Mouse (Mus musculus) limb, embryonic 12.5 days (tissue): ENCODE data around the gene Samd4. TPM values are rescaled to one million over a fixed set of nuclear protein-coding genes. Genes with fewer than 3 reads are reported as not detected.

ENCODE experiments used
- ATAC-seq: fragments of 200-750 bp; cut with Nextera tagmentation; 2 replicates; pipeline ENCODE4 v1.8.0; 2017; ENCODE audit warnings: low read depth, moderate TSS enrichment; ENCODE audit not compliant: insufficient number of reproducible peaks, insufficient read depth, low FRiP score, low TSS enrichment
- H3K27ac ChIP-seq: fragments of 300-500 bp; sonication (generic); 2 replicates; pipeline ENCODE4 v1.5.1; 2016; ENCODE audit warnings: mild to moderate bottlenecking, moderate library complexity
- H3K27me3 ChIP-seq: fragments of 300-500 bp; sonication (generic); 2 replicates; pipeline ENCODE4 v1.6.1; 2016; ENCODE audit warnings: mild to moderate bottlenecking, moderate library complexity
- H3K36me3 ChIP-seq: fragments of 300-500 bp; sonication (generic); 2 replicates; pipeline ENCODE4 v1.6.1; 2016; ENCODE audit warnings: mild to moderate bottlenecking, moderate library complexity
- H3K4me1 ChIP-seq: fragments of 300-500 bp; sonication (generic); replicated peaks from 2 replicates; pipeline ENCODE4 v1.6.1; 2016
- H3K4me2 ChIP-seq: fragments of 300-500 bp; sonication (generic); 2 replicates; pipeline ENCODE4 v1.6.1; 2016; ENCODE audit warnings: mild to moderate bottlenecking, moderate library complexity
- H3K4me3 ChIP-seq: fragments of 300-500 bp; sonication (generic); replicated peaks from 2 replicates; pipeline ENCODE4 v1.5.1; 2016; ENCODE audit warnings: mild to moderate bottlenecking
- H3K9ac ChIP-seq: fragments of 300-500 bp; sonication (generic); replicated peaks from 2 replicates; pipeline ENCODE4 v1.6.1; 2016; ENCODE audit warnings: mild to moderate bottlenecking, moderate library complexity
- H3K9me3 ChIP-seq: fragments of 300-500 bp; sonication (generic); 2 replicates; pipeline ENCODE4 v1.6.1; 2016; ENCODE audit warnings: mild to moderate bottlenecking, moderate library complexity
- WGBS: fragments of 180-500 bp; shearing (Covaris S2); methylation state at CpG from one replicate; pipeline ENCODE4 v1.1.7; 2016; 5-methylcytosine and 5-hydroxymethylcytosine counted together
- polyA plus RNA-seq: library from polyadenylated mRNA; unstranded; fragments of >200 nt; fragmentation: Nextera tagmentation; extraction: Ambion mirVana; gene quantifications from 2 replicates; pipeline ENCODE4 v1.2.1, GENCODE M21; 2016

Samd4 gene
- polyA plus RNA-seq, 1 experiment from 2014 or later = 6.8 TPM

DNA sequence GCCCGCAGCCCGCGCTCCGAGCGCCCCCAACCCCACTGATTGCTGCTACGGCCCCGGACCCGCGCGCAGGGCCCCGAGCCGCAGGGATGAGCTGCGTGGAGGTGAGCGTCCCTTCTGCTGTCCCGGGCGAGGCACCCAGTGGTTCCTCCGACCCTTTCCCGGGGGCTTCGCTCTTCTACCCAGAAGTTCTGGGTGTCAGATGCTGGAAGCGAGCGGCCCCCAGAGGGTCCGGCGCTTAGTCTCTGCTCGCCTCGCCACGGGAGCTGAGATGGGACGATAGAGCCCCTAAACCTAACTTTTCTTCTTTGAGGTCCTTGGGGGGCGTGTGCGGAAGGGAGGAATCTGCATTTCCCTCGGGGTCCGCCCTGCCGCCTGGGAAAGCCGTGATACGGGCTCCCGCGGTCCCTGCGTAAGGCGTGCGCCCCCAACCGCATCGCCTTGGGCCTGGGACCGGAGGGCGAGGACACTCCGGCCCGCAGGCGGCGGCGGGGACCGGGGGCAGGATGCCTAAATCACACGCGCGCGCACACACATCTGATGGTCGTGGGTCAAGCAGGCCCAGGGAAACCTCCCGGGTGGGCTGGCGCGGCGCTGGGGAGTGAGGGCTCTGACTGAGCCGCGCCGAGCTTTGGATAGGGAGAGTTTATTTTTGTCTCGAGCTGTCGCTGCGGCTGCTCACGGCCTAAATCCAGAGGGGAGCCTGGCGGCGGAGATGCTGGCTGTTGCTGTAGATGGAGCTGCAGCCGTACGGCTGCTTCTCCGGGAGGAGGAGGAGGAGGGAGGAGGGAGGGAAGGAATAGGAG lies 615 bp downstream of the Samd4 start:
- Histone ChIP-seq H3K27ac (peak overlapping the region; percentile 92), H3K27me3 (0 out of 2 replicates have a peak, but pooled peaks cover 2% of the 10 kb centered on the region), H3K9ac (peak overlapping the region; percentile 80), H3K4me1 (peaks cover 22% of the 10 kb centered on the region), H3K4me3 (peak overlapping the region; percentile 72), H3K9me3 (no peaks in the 10 kb centered on the region), H3K4me2 (peak overlapping the region; percentile 96), H3K36me3 (no peaks in the 10 kb centered on the region)
- under 1% methylated on average over 67 of the region's 70 CpGs for WGBS
- ATAC-seq = no peak

DNA sequence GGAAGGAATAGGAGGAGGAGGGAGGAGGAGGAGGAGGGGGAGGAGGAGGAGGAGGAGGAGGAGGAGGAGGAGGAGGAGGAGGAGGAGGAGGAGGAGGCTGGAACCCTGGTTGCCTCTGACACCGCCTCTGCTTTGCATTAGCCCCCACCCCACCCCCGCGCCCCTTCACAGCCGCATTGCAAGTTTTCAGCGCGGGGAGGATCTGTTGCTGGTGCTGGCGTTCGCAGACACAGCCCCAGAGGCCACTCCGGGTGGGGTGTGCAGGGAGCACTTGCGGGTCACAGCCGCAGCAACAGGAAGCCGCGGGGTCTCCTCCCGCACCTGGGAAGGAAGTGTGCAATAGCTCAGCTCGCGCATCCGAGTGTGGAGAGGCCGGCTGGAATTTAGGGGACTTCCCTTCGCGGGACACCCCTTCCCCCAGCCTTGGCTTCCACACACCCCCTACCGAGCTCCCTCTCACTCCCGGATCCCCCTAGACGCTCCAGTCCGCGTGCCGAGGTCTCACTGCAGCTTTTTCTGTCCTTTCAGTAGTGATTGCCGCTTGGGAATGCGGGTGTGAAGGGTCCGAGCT lies 1.3 kb downstream of the Samd4 start:
- H3K4me1 ChIP-seq = peaks cover 22% of the 10 kb centered on the region
- H3K9ac ChIP-seq = peak overlapping the region; percentile 80
- no peaks in the 10 kb centered on the region for H3K9me3 ChIP-seq
- H3K27me3 ChIP-seq = 0 out of 2 replicates have a peak, but pooled peaks cover 2% of the 10 kb centered on the region
- H3K36me3 ChIP-seq = 0 out of 2 replicates have a peak, but pooled peaks cover under 1% of the 10 kb centered on the region
- 0 out of 2 replicates have a peak, but pooled peaks have one; percentile 13 for ATAC-seq
- peak overlapping the region; percentile 72 for H3K4me3 ChIP-seq
- under 1% methylated on average over 29 of the region's 29 CpGs for WGBS
- peak overlapping the region; percentile 96 for H3K4me2 ChIP-seq
- H3K27ac ChIP-seq = peak overlapping the region; percentile 92

DNA sequence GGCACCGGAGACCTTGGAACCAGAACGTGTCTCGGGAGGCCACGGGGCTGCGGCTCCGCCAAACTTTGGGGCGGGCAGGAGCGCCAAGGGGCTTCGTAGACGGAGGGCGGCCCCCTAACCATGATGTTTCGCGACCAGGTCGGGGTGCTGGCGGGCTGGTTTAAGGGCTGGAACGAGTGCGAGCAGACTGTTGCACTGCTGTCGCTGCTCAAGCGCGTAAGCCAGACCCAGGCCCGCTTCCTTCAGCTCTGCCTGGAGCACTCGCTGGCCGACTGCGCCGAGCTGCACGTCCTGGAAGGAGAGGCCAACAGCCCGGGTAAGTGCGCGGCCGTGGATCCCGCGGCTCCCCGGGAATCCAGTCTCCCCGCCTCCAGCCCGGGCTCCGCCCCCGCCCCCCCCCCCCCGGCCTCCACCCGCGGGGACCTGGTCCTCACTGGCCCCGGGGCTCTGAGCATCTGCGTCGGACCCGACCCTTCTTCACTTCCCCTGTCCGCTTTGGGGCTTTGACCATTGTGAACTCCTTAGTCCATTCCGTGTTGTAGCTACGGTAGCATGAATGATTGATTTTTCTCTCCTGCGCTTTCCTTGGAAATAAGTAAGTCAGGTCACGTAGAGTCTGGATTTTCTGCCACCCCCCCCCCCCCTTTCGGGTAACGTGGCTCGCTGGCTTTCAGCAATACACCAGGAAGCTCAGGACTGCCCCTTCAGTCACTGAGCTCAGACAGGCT lies 2.2 kb downstream of the Samd4 start:
- 1% methylated on average over 51 of the region's 52 CpGs for WGBS
- peak; percentile 61 for ATAC-seq
- Histone ChIP-seq H3K9ac (peak overlapping the region; percentile 80), H3K27ac (peak overlapping the region; percentile 92), H3K4me3 (peak overlapping the region; percentile 72), H3K4me2 (peak overlapping the region; percentile 96), H3K36me3 (0 out of 2 replicates have a peak, but pooled peaks cover 3% of the 10 kb centered on the region), H3K4me1 (peaks cover 22% of the 10 kb centered on the region), H3K9me3 (no peaks in the 10 kb centered on the region), H3K27me3 (no peaks in the 10 kb centered on the region)

DNA sequence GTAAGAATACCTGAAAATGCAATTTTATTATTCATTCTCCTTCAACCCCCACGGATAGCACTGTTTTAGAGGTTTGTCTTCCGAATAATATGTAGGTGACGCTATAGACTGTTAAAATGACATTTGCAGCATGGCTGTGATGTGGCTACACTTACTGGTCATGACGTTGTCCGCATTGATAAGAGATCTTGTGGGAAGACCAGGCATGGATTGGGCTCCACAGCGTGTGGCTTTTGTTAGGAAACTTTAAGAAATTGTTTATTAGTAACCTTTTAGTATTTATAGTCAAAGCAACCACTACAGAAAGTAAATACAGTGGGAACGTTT lies 2.7 kb downstream of the Samd4 start:
- Histone ChIP-seq H3K27ac (peak overlapping the region; percentile 92), H3K4me2 (peak overlapping the region; percentile 96), H3K4me1 (peaks cover 22% of the 10 kb centered on the region), H3K4me3 (peak overlapping the region; percentile 72), H3K27me3 (no peaks in the 10 kb centered on the region), H3K36me3 (0 out of 2 replicates have a peak, but pooled peaks cover 3% of the 10 kb centered on the region), H3K9ac (peak overlapping the region; percentile 80), H3K9me3 (no peaks in the 10 kb centered on the region)
- 3% methylated on average over 7 of the region's 7 CpGs for WGBS
- ATAC-seq = no peak

DNA sequence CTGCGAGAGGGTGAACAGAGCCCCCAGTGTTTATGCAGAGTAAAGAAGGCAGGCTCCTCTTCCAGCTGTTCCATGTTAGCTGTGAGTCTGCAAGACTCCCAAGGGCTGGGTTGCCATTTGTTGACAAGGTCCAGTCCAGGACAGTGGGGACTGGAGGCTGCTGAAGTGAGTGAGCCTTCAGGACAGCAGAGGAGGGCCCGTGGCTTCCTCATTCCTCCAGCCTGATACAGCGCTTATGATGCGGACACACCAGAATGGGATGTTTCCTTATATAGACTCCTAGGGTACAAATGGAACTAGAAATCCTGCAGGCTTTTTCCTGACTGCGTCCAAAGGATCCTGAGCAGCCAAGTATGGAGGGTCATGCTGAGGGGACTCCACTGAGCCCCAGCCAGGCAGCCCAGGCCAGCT lies 3.2 kb downstream of the Samd4 start:
- Histone ChIP-seq H3K4me3 (peak overlapping the region; percentile 72), H3K9me3 (no peaks in the 10 kb centered on the region), H3K27me3 (no peaks in the 10 kb centered on the region), H3K4me1 (peaks cover 22% of the 10 kb centered on the region), H3K4me2 (peak overlapping the region; percentile 96), H3K27ac (peak overlapping the region; percentile 45; the same call in 1 of the 2 replicates), H3K36me3 (0 out of 2 replicates have a peak, but pooled peaks cover 3% of the 10 kb centered on the region), H3K9ac (peak overlapping the region; percentile 34)
- no peak for ATAC-seq
- 17% methylated on average over 5 of the region's 5 CpGs for WGBS

DNA sequence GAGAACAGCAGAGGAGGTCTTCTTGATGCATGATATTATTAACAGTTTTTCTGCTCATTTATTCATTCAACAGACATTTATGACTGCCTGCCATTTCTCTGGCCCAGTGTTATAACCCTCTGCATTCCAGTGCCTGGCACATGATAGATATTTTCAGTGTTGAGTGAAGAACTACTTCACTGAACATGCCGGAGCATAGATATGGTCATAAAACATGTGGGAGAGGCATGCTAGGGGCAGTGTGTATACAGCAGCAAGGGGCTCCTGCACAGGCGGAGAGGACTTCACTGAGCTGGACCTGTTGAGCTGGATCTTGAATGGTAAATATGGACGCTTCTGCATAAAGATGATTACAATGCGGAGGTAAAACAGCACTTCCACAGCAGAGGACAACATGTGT lies 6.4 kb downstream of the Samd4 start:
- H3K9ac ChIP-seq = no peak overlapping the region
- no peak overlapping the region for H3K4me3 ChIP-seq
- H3K4me2 ChIP-seq = no peak overlapping the region
- H3K27ac ChIP-seq = no peak overlapping the region
- peaks cover 12% of the 10 kb centered on the region for H3K4me1 ChIP-seq
- ATAC-seq = no peak
- H3K9me3 ChIP-seq = no peaks in the 10 kb centered on the region
- H3K36me3 ChIP-seq = 0 out of 2 replicates have a peak, but pooled peaks cover 3% of the 10 kb centered on the region
- 86% methylated on average over 4 of the region's 4 CpGs for WGBS
- no peaks in the 10 kb centered on the region for H3K27me3 ChIP-seq

DNA sequence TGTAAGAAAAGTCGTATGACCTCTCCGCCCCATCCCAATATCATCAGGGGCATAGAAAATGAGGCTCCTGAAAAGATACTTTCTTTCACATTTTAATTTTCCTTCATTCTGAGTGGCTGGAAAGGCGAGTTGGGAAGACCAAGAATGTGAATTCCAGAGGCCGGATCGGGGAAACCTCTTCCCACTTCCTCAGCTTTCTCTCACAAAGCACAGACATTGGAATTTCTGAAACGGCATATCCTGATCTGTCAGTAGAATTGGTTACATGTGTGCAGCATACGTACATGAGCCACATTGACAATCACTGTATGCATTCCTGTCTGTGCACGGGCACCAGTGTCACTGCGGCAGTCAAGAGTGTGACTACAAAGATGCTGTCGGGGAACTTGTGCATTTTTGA lies 11.3 kb downstream of the Samd4 start:
- 78% methylated on average over 10 of the region's 10 CpGs for WGBS
- Histone ChIP-seq H3K4me1 (no peaks in the 10 kb centered on the region), H3K4me3 (no peak overlapping the region), H3K36me3 (0 out of 2 replicates have a peak, but pooled peaks cover 9% of the 10 kb centered on the region), H3K9ac (no peak overlapping the region), H3K27ac (no peak overlapping the region), H3K4me2 (no peak overlapping the region), H3K9me3 (no peaks in the 10 kb centered on the region), H3K27me3 (no peaks in the 10 kb centered on the region)
- ATAC-seq = no peak

DNA sequence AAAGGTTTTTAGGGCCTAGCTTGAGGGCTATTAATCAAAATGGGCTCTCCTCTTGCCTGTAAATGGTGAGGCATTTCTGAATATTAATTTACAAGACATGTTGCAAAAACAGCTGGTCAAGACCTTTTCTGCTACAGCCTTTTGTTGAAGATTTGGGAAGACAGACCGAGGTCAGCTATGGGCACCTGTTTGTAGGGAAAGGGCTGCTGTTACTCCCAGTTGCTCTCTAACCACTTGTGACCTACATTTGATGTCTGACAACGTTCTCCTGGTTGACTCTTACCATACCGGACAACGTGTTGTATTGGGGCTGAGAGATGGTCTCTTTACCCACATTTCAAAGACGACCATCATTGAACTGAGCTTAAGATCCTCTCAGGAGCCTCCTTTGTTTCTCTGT lies 15.3 kb downstream of the Samd4 start:
- Histone ChIP-seq H3K4me1 (peaks cover 2% of the 10 kb centered on the region; the same call in 1 of the 2 replicates), H3K4me3 (no peak overlapping the region), H3K4me2 (no peak overlapping the region), H3K27ac (no peak overlapping the region), H3K9me3 (no peaks in the 10 kb centered on the region), H3K9ac (no peak overlapping the region), H3K36me3 (0 out of 2 replicates have a peak, but pooled peaks cover 6% of the 10 kb centered on the region), H3K27me3 (no peaks in the 10 kb centered on the region)
- no peak for ATAC-seq
- WGBS = 84% methylated on average over 5 of the region's 5 CpGs

DNA sequence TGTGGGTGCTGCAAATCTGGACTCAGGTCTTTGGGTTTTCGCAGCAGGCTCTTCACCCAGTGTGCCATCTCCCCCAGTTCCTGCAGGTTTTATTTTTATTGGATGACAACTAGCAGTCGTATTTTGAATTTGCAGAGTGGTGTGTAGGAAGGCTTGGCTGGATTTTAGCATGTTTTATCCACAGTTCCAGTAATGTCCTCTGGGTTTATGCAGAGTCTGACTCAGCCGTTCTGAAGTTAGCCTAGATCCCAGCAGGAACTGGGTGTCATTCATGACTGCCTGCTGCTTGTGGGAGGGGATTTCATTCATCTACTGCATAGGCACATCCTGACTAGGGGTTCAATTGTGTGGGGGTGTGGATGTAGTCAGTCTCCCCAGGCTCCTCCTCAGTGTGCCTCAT lies 16.0 kb downstream of the Samd4 start:
- Histone ChIP-seq H3K4me2 (no peak overlapping the region), H3K36me3 (0 out of 2 replicates have a peak, but pooled peaks cover 6% of the 10 kb centered on the region), H3K27ac (no peak overlapping the region), H3K9me3 (no peaks in the 10 kb centered on the region), H3K4me1 (peaks cover 2% of the 10 kb centered on the region; the same call in 1 of the 2 replicates), H3K27me3 (no peaks in the 10 kb centered on the region), H3K9ac (no peak overlapping the region), H3K4me3 (no peak overlapping the region)
- no peak for ATAC-seq
- 75% methylated on average over 3 of the region's 3 CpGs for WGBS

DNA sequence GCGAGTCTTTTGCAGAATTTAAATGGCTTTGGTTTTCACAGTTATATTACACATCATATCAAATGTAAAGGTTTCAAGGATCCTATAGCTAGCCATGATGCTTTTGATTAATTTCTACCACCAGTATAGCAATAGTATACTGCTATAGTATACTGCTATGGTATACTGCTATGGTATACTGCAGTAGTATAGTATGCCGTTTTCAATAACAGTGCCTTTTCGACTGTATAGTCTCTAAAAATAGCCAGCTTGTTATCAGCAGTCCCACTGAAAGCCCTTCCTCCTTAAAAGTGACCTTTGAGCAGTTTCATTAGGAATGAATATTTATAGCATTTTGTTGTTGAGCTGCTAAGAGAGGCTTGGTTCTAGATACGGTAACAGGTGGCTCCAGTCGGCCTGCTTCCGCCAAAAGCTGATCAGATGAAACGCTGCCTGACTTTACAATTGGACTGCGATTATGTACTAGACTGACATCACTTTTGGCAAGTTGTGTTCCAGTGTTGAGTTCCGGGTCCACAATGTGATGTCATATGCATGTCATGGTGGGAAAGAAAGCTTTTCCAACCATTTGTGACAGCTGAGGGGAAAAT lies 19.9 kb downstream of the Samd4 start:
- no peaks in the 10 kb centered on the region for H3K9me3 ChIP-seq
- H3K27ac ChIP-seq = no peak overlapping the region
- no peaks in the 10 kb centered on the region for H3K27me3 ChIP-seq
- H3K36me3 ChIP-seq = no peaks in the 10 kb centered on the region
- ATAC-seq = no peak
- no peak overlapping the region for H3K4me3 ChIP-seq
- peaks cover 2% of the 10 kb centered on the region; the same call in 1 of the 2 replicates for H3K4me1 ChIP-seq
- 89% methylated on average over 9 of the region's 9 CpGs for WGBS
- no peak overlapping the region for H3K9ac ChIP-seq
- no peak overlapping the region for H3K4me2 ChIP-seq
